Mouse (Mus musculus): ENCODE results near the gene Cd247.

- TF ChIP-seq CTCF (IDR thresholded peaks at IDR 0.05; ENCODE audit: control insufficient read depth, insufficient read depth, insufficient replicate concordance, low read depth, low read length): no peak
- TF ChIP-seq POLR2A (IDR thresholded peaks at IDR 0.05; ENCODE audit: control insufficient read depth, low read depth, low read length): no peak
Measured at GRCm38 (mm10) chr1:165738985-165739384, 49.5 kb upstream of the Cd247 start.
